Mouse (Mus musculus): Measurements from ENCODE around the gene Kcna5. TPM values are rescaled to one million over a fixed set of nuclear protein-coding genes. Genes with fewer than 3 reads are reported as not detected.

Kcna5 gene
- total and polyA plus RNA-seq, 2 experiments from 2014 or later, result 9.2 to 27.6 TPM

- Histone ChIP-seq H3K4me3 (ENCODE audit: low read depth, low read length) (no peak overlapping the region), H3K4me2 (ENCODE audit: low read depth, low read length) (no peak overlapping the region), H3K36me3 (replicated peaks; ENCODE audit: control insufficient read depth, insufficient read depth, low read length) (no peaks in the 10 kb centered on the region), H3K27ac (ENCODE audit: low read depth) (peak overlapping the region; percentile 80), H3K4me1 (ENCODE audit: control insufficient read depth, insufficient read depth) (no peaks in the 10 kb centered on the region), H3K9me3 (replicated peaks; ENCODE audit: control insufficient read depth, low read length) (no peaks in the 10 kb centered on the region), H3K9ac (replicated peaks; ENCODE audit: low read depth, low read length) (no peak overlapping the region), H3K27me3 (ENCODE audit: control insufficient read depth, insufficient read depth, low read length) (peaks cover 20% of the 10 kb centered on the region)
- 25% methylated on average over 1 of the region's 1 CpGs for WGBS
- TF ChIP-seq CTCF (IDR thresholded peaks at IDR 0.05; ENCODE audit: low read depth) (no peak), EP300 (IDR thresholded peaks at IDR 0.05; ENCODE audit: low read depth) (no peak)
- no peak for DNase-seq (ENCODE audit: low spot score)
- no peak for ATAC-seq (ENCODE audit: insufficient read depth, low read depth)
Observed at GRCm38 (mm10) chr6:126535911-126536270, 679 bp upstream of the Kcna5 start.

- H3K9me3 ChIP-seq (replicated peaks; ENCODE audit: control insufficient read depth, low read length), result no peaks in the 10 kb centered on the region
- DNase-seq (ENCODE audit: low spot score), result no peak
- H3K4me2 ChIP-seq (ENCODE audit: low read depth, low read length), result peak overlapping the region; percentile 57
- H3K27me3 ChIP-seq (ENCODE audit: control insufficient read depth, insufficient read depth, low read length), result peaks cover 20% of the 10 kb centered on the region
- H3K36me3 ChIP-seq (replicated peaks; ENCODE audit: control insufficient read depth, insufficient read depth, low read length), result no peaks in the 10 kb centered on the region
- H3K4me3 ChIP-seq (ENCODE audit: low read depth, low read length), result peak overlapping the region; percentile 50
- H3K27ac ChIP-seq (ENCODE audit: low read depth), result peak overlapping the region; percentile 80
- WGBS, result 14% methylated on average over 29 of the region's 31 CpGs
- peak overlapping the region; percentile 60 for H3K9ac ChIP-seq (replicated peaks; ENCODE audit: low read depth, low read length)
- no peak for ATAC-seq (ENCODE audit: insufficient read depth, low read depth)
- TF ChIP-seq EP300 (IDR thresholded peaks at IDR 0.05; ENCODE audit: low read depth), result no peak
- no peaks in the 10 kb centered on the region for H3K4me1 ChIP-seq (ENCODE audit: control insufficient read depth, insufficient read depth)
Observed at GRCm38 (mm10) chr6:126534531-126535207, 543 bp downstream of the Kcna5 start.

- Histone ChIP-seq H3K4me3 (ENCODE audit: low read depth, low read length) (no peak overlapping the region), H3K9ac (replicated peaks; ENCODE audit: low read depth, low read length) (no peak overlapping the region), H3K9me3 (replicated peaks; ENCODE audit: control insufficient read depth, low read length) (no peaks in the 10 kb centered on the region), H3K4me1 (ENCODE audit: control insufficient read depth, insufficient read depth) (no peaks in the 10 kb centered on the region), H3K27ac (ENCODE audit: low read depth) (no peak overlapping the region), H3K27me3 (ENCODE audit: control insufficient read depth, insufficient read depth, low read length) (peaks cover 20% of the 10 kb centered on the region), H3K36me3 (replicated peaks; ENCODE audit: control insufficient read depth, insufficient read depth, low read length) (no peaks in the 10 kb centered on the region), H3K4me2 (ENCODE audit: low read depth, low read length) (peak overlapping the region; percentile 57)
- TF ChIP-seq EP300 (IDR thresholded peaks at IDR 0.05; ENCODE audit: low read depth) (no peak), CTCF (IDR thresholded peaks at IDR 0.05; ENCODE audit: low read depth) (no peak)
- ATAC-seq (ENCODE audit: insufficient read depth, low read depth) (no peak), DNase-seq (ENCODE audit: low spot score) (no peak)
- WGBS, result 71% methylated on average over 4 of the region's 4 CpGs
Observed at GRCm38 (mm10) chr6:126531306-126531705, 3.9 kb downstream of the Kcna5 start.

GRCm38 (mm10) chr6:126530019-126530418 is 5.2 kb downstream of the Kcna5 start:
- no peak for DNase-seq (ENCODE audit: low spot score)
- 67% methylated on average over 3 of the region's 3 CpGs for WGBS
- no peaks in the 10 kb centered on the region for H3K9me3 ChIP-seq (replicated peaks; ENCODE audit: control insufficient read depth, low read length)

GRCm38 (mm10) chr6:126514720-126515119 is 20.5 kb downstream of the Kcna5 start:
- Histone ChIP-seq H3K4me2 (ENCODE audit: low read depth, low read length) (no peak overlapping the region), H3K36me3 (replicated peaks; ENCODE audit: control insufficient read depth, insufficient read depth, low read length) (no peaks in the 10 kb centered on the region), H3K4me3 (ENCODE audit: low read depth, low read length) (no peak overlapping the region), H3K27ac (ENCODE audit: low read depth) (no peak overlapping the region), H3K9ac (replicated peaks; ENCODE audit: low read depth, low read length) (no peak overlapping the region), H3K27me3 (ENCODE audit: control insufficient read depth, insufficient read depth, low read length) (no peaks in the 10 kb centered on the region; the same call in 1 of the 2 replicates), H3K9me3 (replicated peaks; ENCODE audit: control insufficient read depth, low read length) (no peaks in the 10 kb centered on the region), H3K4me1 (ENCODE audit: control insufficient read depth, insufficient read depth) (no peaks in the 10 kb centered on the region)
- ATAC-seq (ENCODE audit: insufficient read depth, low read depth) (no peak), DNase-seq (ENCODE audit: low spot score) (no peak)
- TF ChIP-seq CTCF (IDR thresholded peaks at IDR 0.05; ENCODE audit: low read depth) (no peak), EP300 (IDR thresholded peaks at IDR 0.05; ENCODE audit: low read depth) (no peak)
- WGBS, result 20% methylated on average over 10 of the region's 10 CpGs

More at GRCm38 (mm10) chr6:126530019-126530418, 5.2 kb downstream of the Kcna5 start:
- Histone ChIP-seq H3K36me3 (replicated peaks; ENCODE audit: control insufficient read depth, insufficient read depth, low read length) (no peaks in the 10 kb centered on the region), H3K9ac (replicated peaks; ENCODE audit: low read depth, low read length) (no peak overlapping the region), H3K4me3 (ENCODE audit: low read depth, low read length) (no peak overlapping the region), H3K4me2 (ENCODE audit: low read depth, low read length) (no peak overlapping the region), H3K27me3 (ENCODE audit: control insufficient read depth, insufficient read depth, low read length) (peaks cover 17% of the 10 kb centered on the region), H3K4me1 (ENCODE audit: control insufficient read depth, insufficient read depth) (no peaks in the 10 kb centered on the region), H3K27ac (ENCODE audit: low read depth) (peak overlapping the region; percentile 43; the same call in 1 of the 2 replicates)
- TF ChIP-seq EP300 (IDR thresholded peaks at IDR 0.05; ENCODE audit: low read depth), result peak; percentile 80
- no peak for TF ChIP-seq CTCF (IDR thresholded peaks at IDR 0.05; ENCODE audit: low read depth)
- peak; percentile 27; the same call in 1 of the 2 replicates for ATAC-seq (ENCODE audit: insufficient read depth, low read depth)
